Mouse (Mus musculus): ENCODE results near the gene Srm. TPM values are rescaled to one million over a fixed set of nuclear protein-coding genes. Genes with fewer than 3 reads are reported as not detected.

The Srm gene
- total RNA-seq (2021) = 10 to 100 TPM; 15.9 to 20.9 TPM
- long read RNA-seq, experiment 1, transcript Srm-201 (7 exons, 1,338 nt) = major isoform, 24 of 31 reads
- long read RNA-seq, experiment 1, partial matches to known transcripts = 5 of 31 reads
- long read RNA-seq, experiment 1, other reads (novel, unspliced or antisense) = 2 of 31 reads
- long read RNA-seq, experiment 2, transcript Srm-201 (7 exons, 1,338 nt) = major isoform, 21 of 28 reads
- long read RNA-seq, experiment 2, partial matches to known transcripts = 6 of 28 reads
- long read RNA-seq, experiment 2, other reads (novel, unspliced or antisense) = 1 of 28 reads

DNA sequence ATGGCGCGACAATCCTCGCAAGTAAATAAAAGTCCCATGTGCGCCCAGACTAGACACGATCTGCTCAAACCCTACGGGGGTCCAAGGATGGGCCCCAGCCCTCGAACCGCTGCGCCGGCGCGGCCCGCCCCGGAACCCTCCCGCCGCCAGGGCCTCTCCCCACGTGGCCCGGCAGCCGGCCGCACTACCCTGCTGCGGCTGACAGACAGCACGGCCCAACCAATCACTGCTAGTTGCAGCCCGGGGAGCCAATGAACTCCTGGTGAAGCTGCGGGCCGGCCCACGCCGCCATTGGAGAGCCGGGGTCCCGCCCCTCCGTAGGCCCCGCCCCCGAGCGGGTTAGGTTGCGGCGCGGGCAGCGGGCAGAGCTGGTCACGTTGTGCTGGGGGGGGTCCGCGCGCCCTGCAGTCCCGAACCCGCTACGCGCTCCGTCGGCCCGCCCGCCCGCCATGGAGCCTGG lies at the start of gene Srm:
Gene Srm, plus strand, starts transcription at position 333 of the 460 bp plus-strand sequence.
- intact Hi-C loops (cut with DNase I; ENCODE audit: low total_unique reads) = no loop called here
- peak; percentile 99 for DNase-seq

DNA sequence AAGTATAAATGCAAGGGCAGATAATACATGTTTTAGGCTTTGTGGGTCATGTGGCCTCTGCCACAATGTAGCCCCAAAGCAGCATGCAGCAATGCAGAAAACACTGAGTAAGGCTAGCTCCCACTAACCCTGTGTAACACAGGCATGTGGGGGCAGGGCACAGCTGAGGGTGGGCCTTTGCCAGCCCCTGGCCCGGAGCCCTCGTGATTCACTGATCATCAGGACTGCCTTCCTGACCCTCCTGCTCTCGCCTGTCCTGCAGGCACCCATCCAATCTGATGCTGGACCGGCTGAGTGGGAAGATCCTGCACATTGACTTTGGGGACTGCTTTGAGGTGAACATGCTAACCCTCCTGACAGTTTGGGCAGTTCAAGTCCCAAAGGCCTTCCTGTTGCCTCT lies 42.2 kb upstream of the Srm start:
- intact Hi-C loops (cut with DNase I; ENCODE audit: low total_unique reads) = loop anchor here (10.0 kb wide), 1 partner anchor 74 kb away; no protein-coding TSS in a partner anchor
- no peak for DNase-seq

DNA sequence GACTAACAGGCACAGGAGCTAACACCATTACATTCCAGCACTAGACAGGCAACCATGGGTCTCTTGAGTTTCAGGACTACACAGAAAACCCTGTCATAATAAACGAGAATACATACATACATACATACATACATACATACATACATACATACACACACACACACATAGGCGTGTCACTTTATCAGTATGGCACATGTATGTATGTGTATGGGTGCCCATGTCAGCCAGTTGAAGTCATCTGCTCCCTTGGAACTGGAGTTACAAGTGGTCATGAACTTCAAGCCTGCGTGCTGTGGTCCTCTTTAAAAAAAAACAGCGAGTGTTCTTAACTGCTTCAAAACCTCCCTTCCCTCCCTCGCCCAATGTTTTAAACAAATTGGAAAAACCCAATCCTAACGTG lies 33.5 kb upstream of the Srm start:
- intact Hi-C loops (cut with DNase I; ENCODE audit: low total_unique reads) = no loop called here
- DNase-seq = no peak

DNA sequence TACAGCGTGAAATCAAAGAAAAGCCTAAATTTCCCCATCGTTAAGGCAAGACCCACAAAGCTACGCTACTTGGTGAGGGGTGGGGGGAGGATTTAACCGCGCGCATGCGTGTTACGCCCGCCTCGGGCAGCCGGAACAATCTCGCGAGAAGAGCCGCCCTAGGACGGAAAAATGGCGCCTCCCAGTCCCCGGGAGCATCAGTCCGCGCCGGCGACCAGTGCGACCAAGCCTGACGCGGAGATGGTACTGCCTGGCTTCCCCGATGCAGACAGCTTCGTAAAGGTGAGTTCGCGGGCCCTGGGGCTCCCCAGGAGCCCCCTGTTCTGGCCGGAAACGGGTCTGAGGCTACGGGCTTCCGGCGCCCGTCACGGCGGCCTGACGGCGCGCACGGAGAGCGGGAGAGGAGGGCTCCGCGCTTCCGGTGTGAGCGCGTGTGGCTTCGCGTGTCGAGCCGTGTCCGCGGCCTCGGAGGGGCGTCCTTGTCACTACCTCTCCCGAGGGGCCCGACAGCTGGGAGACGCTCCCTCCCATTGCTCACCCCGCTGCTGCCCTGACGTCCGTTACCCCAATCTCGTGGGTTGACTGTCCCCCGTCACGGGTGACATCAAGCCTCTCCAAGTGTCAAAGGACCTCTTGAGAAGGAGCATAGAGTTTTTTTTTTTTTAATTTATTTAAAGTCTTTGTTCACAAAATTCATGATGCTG lies 32.9 kb upstream of the Srm start, which contains the start of gene Exosc10:
Gene Exosc10, plus strand, starts transcription at position 133 of the 704 bp plus-strand sequence.
- DNase-seq = peak; percentile 89
- intact Hi-C loops (cut with DNase I; ENCODE audit: low total_unique reads) = no loop called here

DNA sequence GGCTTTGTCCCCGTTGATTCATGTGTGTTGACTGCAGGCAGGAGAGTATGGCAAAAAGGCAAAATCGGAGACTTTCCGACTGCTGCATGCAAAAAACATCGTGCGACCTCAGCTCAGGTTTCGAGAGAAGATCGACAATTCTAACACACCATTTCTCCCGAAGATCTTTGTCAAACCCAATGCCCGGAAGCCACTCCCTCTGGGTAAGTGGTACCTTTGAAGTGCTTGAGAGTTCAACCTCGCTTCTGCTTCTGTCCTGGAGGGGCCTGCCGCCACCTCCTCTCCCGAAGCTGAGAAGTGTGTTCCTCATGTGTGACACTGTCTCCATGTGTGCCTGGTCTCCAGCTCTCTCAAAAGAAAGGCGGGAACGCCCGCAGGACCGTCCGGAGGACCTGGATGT lies 28.6 kb upstream of the Srm start:
- no peak for DNase-seq
- intact Hi-C loops (cut with DNase I; ENCODE audit: low total_unique reads) = no loop called here

DNA sequence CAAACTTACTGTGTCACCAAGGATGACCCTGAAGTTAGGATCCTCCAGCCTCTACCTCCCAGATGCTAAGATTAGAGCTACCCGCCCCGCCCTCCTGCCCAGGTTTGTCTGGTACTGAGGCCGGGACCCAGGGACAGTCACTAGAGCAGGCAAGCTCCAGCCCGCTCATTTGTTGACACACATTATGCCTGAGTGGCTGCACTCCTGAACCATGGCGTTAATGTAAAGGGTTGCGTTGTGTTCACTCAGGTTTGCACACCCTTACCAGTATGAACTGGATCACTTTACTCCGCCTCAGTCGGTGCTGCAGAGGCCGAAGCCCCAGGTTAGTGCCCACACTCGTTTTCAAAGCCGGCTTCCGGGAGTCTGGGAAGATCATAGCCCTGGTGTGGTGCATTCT lies 27.7 kb upstream of the Srm start:
- intact Hi-C loops (cut with DNase I; ENCODE audit: low total_unique reads) = no loop called here
- no peak for DNase-seq

DNA sequence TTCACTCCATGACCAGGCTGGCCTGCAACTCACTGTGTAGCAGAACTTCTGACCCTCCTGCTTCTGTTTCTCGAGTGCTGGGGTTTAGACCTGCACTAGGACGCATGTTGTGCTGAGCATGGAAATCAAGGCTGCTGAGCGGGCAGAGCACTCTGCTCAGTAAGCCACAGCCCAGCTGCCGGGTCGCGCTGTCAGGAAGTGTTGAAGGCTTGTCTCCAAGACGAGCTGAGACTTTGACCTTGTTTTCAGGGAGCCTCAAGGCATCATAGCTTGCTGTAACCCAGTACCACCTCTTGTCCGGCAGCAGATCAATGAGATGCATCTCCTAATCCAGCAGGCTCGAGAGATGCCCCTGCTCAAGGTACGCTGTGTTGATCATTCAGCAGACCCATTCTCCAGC lies 21.2 kb upstream of the Srm start:
- intact Hi-C loops (cut with DNase I; ENCODE audit: low total_unique reads) = no loop called here
- DNase-seq = no peak

DNA sequence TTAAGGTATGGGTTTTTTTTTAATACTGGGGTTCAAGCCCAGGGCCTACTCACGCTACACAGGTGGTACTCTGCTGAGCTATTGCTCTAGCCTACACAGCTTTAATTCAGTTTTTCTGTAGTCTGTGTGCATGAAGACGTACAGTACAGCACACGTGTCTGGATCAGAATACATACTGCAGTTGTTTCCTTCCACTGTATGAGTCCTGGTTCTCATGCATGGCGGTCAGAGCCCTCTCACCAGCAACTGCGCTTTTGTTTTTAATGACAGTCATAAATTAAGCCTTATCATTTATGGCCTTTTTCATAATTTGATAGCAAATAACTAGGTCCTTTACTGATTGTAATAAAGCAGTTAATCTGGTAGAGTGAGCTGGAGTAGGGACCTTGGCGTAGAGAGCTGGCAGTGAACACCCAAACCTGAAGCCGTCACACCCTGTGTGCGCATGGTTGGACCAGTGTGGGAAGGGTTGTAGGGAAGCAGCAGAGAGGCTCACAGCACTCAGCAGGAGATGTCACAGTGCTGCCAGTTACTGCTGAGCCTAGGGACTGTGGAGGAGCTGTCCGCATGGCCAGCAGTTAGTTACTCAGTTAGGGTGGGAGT lies 20.5 kb upstream of the Srm start:
- intact Hi-C loops (cut with DNase I; ENCODE audit: low total_unique reads) = no loop called here
- DNase-seq = no peak

DNA sequence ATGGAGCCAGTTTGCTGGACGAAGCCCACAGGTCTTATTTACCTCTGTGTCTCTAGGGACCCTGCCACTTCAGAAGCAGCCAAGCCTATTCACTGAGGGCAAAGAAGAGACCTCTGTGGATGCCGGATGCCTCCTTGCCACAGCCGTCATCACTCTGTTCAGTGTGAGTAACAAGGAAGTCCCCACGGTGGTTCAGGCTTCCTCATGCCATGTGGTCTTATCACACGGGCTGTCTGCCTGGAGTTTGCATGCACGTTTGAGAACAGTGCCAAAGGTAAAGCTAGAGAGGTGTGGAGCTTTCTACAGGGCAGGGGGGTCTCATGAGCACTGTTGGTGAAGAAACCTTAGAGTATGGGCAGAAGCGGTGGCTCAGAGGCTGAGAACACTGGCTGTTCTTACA lies 18.1 kb upstream of the Srm start:
- no peak for DNase-seq
- intact Hi-C loops (cut with DNase I; ENCODE audit: low total_unique reads) = no loop called here

DNA sequence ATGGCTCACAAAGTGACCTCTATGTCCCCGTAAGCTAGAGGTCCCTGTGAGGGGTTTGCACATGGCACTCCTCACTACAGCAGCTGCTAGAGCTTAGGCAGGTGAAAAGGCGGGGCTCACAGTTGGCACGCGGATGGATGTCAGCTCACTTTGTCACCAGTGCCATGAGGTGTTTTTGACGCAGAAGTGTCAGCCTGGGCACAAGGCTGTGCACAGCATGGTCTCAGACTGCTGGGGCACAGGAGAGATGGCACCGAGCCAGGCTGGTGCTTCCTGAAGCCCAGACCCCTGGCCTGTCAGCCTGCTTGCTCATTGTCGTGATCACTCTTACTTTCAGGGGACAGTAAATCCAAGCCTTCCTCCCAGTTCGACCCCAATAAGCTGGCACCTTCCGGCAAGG lies 10.5 kb upstream of the Srm start:
- DNase-seq = no peak
- intact Hi-C loops (cut with DNase I; ENCODE audit: low total_unique reads) = no loop called here

DNA sequence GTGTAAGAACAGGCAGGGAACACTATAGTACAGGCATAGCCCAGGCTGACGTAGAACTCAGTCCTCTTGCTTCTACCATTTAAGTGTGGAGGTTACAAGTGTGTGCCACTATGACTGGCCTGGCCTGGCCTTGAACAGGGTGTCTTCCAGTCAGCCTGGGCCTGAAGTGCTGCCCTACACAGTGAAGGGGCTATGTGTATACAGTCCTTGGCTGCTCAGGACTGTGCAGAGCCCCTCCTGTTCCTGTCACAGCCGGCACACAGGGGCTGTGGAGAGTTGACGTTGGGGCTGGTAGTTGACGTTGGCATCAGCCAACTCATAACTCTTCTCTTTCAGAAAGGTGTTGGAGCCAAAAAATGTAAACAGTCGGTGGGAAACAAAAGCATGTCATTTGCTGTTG lies 9.9 kb upstream of the Srm start:
- intact Hi-C loops (cut with DNase I; ENCODE audit: low total_unique reads) = no loop called here
- DNase-seq = no peak

DNA sequence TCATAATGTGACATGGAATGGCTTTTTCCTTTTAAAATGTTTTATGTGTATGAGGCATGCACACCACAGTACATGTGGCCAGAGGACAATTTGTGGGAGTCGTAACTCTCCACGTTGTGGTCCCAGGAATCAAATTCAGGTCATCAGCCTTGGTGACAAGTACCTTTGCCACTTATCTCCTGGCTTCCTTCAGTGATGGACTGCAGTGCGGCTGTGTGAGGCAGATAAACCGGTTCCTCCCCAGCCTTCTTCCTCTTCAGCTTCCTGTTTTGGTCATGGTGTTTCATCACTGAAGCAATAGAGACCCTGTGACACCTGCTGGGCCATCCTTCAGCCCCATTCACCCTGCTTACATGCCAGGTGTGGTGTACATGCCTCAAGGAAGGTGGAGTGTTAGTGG lies 8.0 kb upstream of the Srm start:
- intact Hi-C loops (cut with DNase I; ENCODE audit: low total_unique reads) = no loop called here
- no peak for DNase-seq

DNA sequence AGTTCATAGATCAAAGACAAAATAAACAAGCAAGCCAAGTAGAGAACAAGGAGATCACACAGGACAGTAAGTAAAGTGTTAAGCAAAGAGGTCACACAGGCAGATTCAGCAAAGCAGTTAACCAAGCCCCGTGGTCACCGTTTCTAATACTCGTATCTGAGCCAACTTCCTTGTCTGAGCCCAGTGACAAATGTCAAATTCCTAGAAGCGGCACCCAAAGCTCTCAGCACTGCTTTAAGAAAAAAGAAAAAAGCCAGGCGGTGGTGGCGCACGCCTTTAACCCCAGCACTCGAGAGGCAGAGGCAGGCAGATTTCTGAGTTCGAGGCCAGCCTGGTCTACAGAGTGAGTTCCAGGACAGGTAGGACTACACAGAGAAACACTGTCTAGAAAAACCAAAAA lies 4.7 kb upstream of the Srm start:
- intact Hi-C loops (cut with DNase I; ENCODE audit: low total_unique reads) = no loop called here
- no peak for DNase-seq

DNA sequence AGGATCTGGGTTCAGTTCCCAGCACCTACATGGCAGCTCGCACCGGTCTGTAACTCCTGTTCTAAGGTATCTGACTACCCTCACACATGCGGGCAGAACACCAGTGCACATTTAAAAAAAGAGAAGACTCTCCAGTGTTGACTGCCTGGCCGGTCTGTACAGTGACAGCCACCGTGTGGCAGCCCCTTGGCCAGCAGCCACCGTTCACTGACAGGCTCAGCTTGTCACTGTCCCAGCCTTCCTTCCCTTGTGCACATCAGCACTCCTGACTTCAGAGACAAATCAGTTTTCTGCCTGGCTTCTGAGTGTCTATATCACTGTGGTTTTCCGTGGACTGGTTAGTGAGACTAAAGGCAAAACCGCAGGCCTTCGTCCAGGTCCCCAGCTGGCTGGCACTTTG lies 2.5 kb upstream of the Srm start:
- DNase-seq = peak; percentile 44
- intact Hi-C loops (cut with DNase I; ENCODE audit: low total_unique reads) = no loop called here

DNA sequence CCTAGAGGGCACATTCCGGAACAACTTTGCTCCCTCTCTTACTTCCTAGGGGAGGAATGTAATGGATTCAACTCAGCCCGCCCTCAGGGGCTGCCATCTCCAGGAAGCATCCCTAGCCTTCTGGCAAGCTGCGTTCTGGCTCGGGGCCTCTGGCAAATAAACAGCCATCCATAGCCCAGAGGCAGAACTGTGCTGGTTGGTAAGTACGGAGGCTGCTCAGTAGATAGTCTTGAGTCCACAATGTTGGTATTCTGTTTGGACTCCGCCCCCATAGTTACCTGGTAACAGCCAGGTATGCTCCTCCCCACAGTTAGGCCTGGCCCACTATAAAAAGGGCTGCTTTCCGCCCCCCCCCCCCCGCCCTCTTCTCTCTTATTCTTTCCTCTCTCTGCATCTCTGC lies 1.7 kb upstream of the Srm start:
- no peak for DNase-seq
- intact Hi-C loops (cut with DNase I; ENCODE audit: low total_unique reads) = no loop called here

DNA sequence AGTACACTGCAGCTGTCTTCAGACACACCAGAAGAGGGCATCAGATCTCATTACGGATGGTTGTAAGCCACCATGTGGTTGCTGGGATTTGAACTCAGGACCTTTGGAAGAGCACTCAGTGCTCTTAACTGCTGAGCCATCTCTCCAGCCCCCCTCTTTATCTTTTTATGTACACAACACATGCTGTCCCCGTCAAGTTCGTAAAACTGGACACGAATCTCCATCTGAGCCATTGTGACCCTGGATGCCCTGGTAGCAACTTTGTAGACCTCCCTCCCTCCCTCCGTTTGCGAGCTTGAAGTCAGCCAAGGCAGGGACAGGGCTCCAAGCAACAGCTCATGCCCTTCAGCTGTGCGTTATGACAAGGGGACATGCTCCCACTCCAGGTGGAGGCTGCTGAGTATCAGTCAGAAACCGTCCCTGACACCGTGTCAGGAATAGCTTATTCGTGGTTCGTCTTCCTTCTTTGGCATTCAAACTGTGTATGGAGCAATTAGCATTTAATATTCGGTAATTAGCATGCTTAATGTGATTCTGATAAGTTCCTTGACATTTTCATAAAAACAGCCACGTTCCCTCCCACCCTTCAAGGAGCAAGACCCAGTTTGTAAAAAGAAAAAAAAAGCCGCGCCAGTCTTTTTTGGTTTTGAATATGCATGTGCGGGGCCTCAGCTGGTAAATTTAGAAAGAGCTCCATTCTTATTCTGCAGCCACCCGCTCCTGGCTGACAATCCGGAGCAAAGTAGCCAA lies 707 bp upstream of the Srm start:
- DNase-seq = peak; percentile 33
- intact Hi-C loops (cut with DNase I; ENCODE audit: low total_unique reads) = no loop called here

DNA sequence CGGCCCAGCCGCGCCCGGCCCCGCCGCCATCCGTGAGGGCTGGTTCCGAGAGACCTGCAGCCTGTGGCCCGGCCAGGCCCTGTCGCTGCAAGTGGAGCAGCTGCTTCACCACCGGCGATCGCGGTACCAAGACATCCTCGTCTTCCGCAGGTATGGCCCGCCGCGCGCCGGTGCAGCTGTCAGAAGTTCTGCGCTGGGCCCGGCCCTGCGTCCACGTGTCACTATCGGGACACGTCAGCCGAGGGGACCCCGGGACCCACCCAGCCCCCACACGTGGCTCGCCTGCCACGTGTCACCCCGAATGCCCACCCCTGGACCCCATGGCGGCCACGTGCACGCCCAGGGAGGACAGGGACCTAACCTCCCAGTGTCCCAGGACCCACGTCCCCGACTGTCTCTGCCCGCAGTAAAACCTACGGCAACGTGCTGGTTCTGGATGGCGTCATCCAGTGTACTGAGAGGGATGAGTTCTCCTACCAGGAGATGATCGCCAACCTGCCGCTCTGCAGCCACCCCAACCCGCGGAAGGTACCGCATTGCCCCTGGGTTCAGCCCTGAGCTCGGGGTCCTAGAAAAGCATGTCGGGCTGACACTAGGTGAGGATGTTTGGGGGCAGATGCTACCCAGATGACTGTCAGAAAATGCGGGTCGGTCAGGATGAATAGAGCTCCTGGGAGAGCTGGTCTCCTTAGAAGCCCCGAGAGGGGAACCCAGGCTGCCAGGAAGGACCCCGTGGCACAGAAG lies 506 bp downstream of the Srm start:
- DNase-seq = peak; percentile 42
- intact Hi-C loops (cut with DNase I; ENCODE audit: low total_unique reads) = no loop called here

DNA sequence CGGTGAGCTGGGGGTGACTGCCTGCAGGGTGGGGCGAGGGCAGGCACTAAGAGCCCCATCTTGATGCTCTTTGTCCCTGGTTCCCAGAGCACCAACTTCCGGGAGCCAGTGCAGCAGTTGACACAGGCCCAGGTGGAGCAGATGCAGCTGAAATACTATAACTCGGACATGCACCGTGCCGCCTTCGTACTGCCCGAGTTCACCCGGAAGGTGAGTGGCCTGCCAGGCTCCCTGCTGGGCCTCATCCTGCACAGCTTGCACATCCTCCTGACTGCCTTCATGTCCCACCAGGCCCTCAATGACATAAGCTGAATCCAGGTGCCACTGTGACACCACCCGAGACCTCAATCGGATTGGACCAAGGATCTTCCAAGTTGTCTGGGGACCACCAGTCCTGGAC lies 2.7 kb downstream of the Srm start:
- DNase-seq = no peak
- intact Hi-C loops (cut with DNase I; ENCODE audit: low total_unique reads) = no loop called here

DNA sequence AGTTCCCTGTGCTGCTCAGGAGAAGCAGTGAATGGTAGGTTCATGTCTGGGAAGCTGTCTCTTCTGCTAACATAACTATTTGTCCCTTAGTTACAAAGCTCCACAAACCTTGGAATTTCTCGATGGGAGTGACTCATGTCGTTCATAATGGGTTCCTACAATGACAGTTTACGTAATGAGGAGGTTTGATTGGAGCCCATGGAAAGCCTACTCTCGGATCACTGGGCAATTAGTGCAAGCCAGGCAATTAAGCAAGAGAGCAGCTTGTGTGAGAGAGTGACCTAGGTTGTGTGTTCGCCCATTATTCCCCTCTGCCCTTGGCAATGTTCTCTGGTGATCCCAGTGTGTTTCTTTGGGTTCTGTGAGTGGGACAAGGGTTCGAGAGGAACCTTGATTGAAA lies 4.6 kb downstream of the Srm start:
- intact Hi-C loops (cut with DNase I; ENCODE audit: low total_unique reads) = no loop called here
- no peak for DNase-seq

DNA sequence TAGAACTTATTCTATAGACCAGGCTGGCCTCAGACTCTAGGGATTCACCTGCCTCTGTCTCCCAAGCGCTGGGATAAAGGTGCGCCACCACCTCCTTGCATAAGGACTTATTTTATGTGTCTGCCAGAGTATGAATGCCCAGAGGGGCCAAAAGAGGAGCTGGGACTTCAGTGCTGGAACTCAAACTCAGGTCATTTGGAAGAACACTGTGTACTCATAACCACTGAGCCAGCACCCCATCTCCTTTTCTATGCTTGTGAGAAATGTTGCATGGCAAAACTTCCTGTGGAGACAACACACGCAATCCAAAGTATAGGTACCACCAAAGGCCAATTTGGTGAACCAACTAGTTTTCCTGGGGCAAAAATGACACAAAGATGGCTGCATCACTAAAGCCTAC lies 5.4 kb downstream of the Srm start:
- intact Hi-C loops (cut with DNase I; ENCODE audit: low total_unique reads) = no loop called here

More for the DNA sequence above, 5.4 kb downstream of the Srm start:
- no peak for DNase-seq

Data from gastrocnemius, postnatal 14 days (tissue).